Mouse (Mus musculus) Muller cell, postnatal 12 days (primary cell): Measurements from ENCODE around the gene Bak1.
"Not testable (repeated sequence)": the region's sequence is repeated elsewhere in the genome, so short reads cannot be mapped to it uniquely, and the experiment has no call there.

Source experiments
- DNase-seq: peaks from one replicate; pipeline ENCODE4 v3.0.0-alpha.2; 2015; ENCODE audit errors: inconsistent ontology term

The Bak1 gene

GRCm38 (mm10) chr17:26979426-26979825, 49.4 kb downstream of the Bak1 start:
- no peak for DNase-seq

- not testable (repeated sequence) for DNase-seq
Measured at GRCm38 (mm10) chr17:26977354-26977753, 51.5 kb downstream of the Bak1 start.

- no peak for DNase-seq
Measured at GRCm38 (mm10) chr17:26975415-26975814, 53.4 kb downstream of the Bak1 start.

- no peak for DNase-seq
Measured at GRCm38 (mm10) chr17:26974547-26974946, 54.3 kb downstream of the Bak1 start.

GRCm38 (mm10) chr17:26972703-26973574, 55.9 kb downstream of the Bak1 start, which contains the start of gene Zbtb9:
Zbtb9 (plus strand) TSS chr17:26973167.
- peak; percentile 98 for DNase-seq

GRCm38 (mm10) chr17:26972107-26972506, 56.7 kb downstream of the Bak1 start:
- DNase-seq = no peak

- DNase-seq = no peak
Measured at GRCm38 (mm10) chr17:26971247-26971905, 57.4 kb downstream of the Bak1 start.

GRCm38 (mm10) chr17:26970221-26970620, 58.6 kb downstream of the Bak1 start:
- DNase-seq = no peak
